Mouse (Mus musculus) T-cell, adult 66 days (primary cell): ENCODE data around the gene Tlr8. TPM values are rescaled to one million over a fixed set of nuclear protein-coding genes. Genes with fewer than 3 reads are reported as not detected.

ENCODE experiments used
- total RNA-seq, 2 experiments: library from RNA; stranded (reverse); gene quantifications; 3 replicates in 1 of 2; 4 replicates in 1 of 2; pipeline ENCODE4 v1.2.4; 2023

The Tlr8 gene
- total RNA-seq = under 1 TPM; 0.18 to 0.23 TPM

GRCm38 (mm10) chrX:167264086-167264485 lies at the start of gene Tlr8:
Tlr8 (minus strand) TSS chrX:167264329.

GRCm38 (mm10) chrX:167208978-167209754 lies 55.0 kb downstream of the Tlr8 start, which contains the start of gene Tmsb4x:
Tmsb4x (minus strand) TSS chrX:167209315.

Other genes with a start within 250 kb of the Tlr8 start
- gene Tmsb4x, start 55.0 kb downstream of the Tlr8 start, total RNA-seq = 1,000 to 10,000 TPM; 4,013 to 4,038 TPM
- 1 to 10 TPM; 3.6 to 5.8 TPM for gene Tlr7, start 66.2 kb upstream of the Tlr8 start, total RNA-seq
- 10 to 100 TPM; 55.5 to 65.1 TPM for gene Prps2, start 118.4 kb upstream of the Tlr8 start, total RNA-seq